Mouse (Mus musculus) lung, adult 2 months (tissue): ENCODE measurements around the gene Dntt. TPM values are rescaled to one million over a fixed set of nuclear protein-coding genes. Genes with fewer than 3 reads are reported as not detected.

Experiments used
- DNase-seq: peaks from one replicate; pipeline ENCODE4 v3.0.0; 2022
- H3K4me1 ChIP-seq: fragments of 200-500 bp; 2 replicates; pipeline ENCODE4 v1.6.1; 2011; ENCODE audit warnings: low read length; ENCODE audit not compliant: control insufficient read depth, insufficient read depth
- H3K4me3 ChIP-seq: fragments of 200-500 bp; replicated peaks from 2 replicates; pipeline ENCODE3; 2011; ENCODE audit warnings: low read depth, mild to moderate bottlenecking, control low read depth, low read length; ENCODE audit errors: extremely low read depth
- CTCF ChIP-seq: fragments of 200-500 bp; IDR thresholded peaks from 2 replicates; pipeline ENCODE4 v1.5.1; 2011; ENCODE audit warnings: mild to moderate bottlenecking, low read length, control low read depth; ENCODE audit not compliant: insufficient read depth
- POLR2A ChIP-seq: fragments of 200-500 bp; IDR thresholded peaks from 2 replicates; pipeline ENCODE4 v1.6.1; 2011; ENCODE audit warnings: low read depth, mild to moderate bottlenecking, control low read depth, low read length, borderline replicate concordance; ENCODE audit errors: extremely low read depth
- WGBS: fragments of 180-500 bp; shearing (Covaris S2); methylation state at CpG from one replicate; pipeline ENCODE4 v1.1.7; 2018; 5-methylcytosine and 5-hydroxymethylcytosine counted together
- polyA plus RNA-seq: library from polyadenylated mRNA; depleted of rRNA; stranded (reverse); fragments of >200 nt; gene quantifications from 2 replicates; pipeline ENCODE4 v1.2.3, GENCODE M21; 2012; rRNA removed

The Dntt gene
- polyA plus RNA-seq, 1 experiment: 0.11 TPM

GRCm38 (mm10) chr19:41108666-41109065, 79.6 kb downstream of the Dntt start:
- 71% methylated on average over 7 of the region's 7 CpGs for WGBS
- TF ChIP-seq POLR2A: no peak
- no peak for TF ChIP-seq CTCF
- no peak for DNase-seq
- H3K4me1 ChIP-seq: no peaks in the 10 kb centered on the region
- no peak overlapping the region for H3K4me3 ChIP-seq

Other genes with a start within 250 kb of the Dntt start
- 13.6 and 14.0 TPM in 2 replicates for gene Ccnj, start 198.0 kb upstream of the Dntt start, polyA plus RNA-seq
- gene Zfp518a, start 134.6 kb upstream of the Dntt start, polyA plus RNA-seq: 0.66 and 1.5 TPM in 2 replicates
- gene Blnk, start 34.7 kb upstream of the Dntt start, polyA plus RNA-seq: 4.7 and 5.7 TPM in 2 replicates
- gene Opalin, start 47.8 kb downstream of the Dntt start, polyA plus RNA-seq: not detected in 2 replicates
- 0.03 and 0.21 TPM in 2 replicates for gene Tll2, start 177.6 kb downstream of the Dntt start, polyA plus RNA-seq
- 41.6 and 65.4 TPM in 2 replicates for gene Tm9sf3, start 234.7 kb downstream of the Dntt start, polyA plus RNA-seq